Comparison of ENCODE assay signal across 19 mouse cellular contexts in genomic region chr6:140476981-140477380, GRCm38 (mm10). TPM values are rescaled to one million over a fixed set of nuclear protein-coding genes. Genes with fewer than 3 reads are reported as not detected.
DNase-seq lines count a peak whose midpoint lies in the region; ATAC-seq and TF ChIP-seq lines count a peak whose summit lies in the region.
"Had no signal": no experiment of that assay in that cellular context is flagged by ENCODE, and none has a peak within 500 bp of the region (broad histone marks: within the 10 kb centered on the region; RNA-seq: fewer than 3 reads in every experiment).

No protein-coding gene starts in this region.

- no peak for DNase-seq in heart, adult 9 months (ENCODE audit: low spot score in 2 of 2)
- no peak for DNase-seq in kidney, postnatal 0 days (ENCODE audit: low spot score)
- no peak for DNase-seq in neural tube, embryonic 10.5 days (ENCODE audit: extremely low spot score, low spot score)
- DNase-seq in adrenal gland, postnatal 25 days = no peak
- no peak for DNase-seq in thymus, postnatal 25 days
- DNase-seq: cerebellum, adult 9-10 months; embryo, embryonic 11 days; forebrain, postnatal 0 days; gastrocnemius, postnatal 14 days; kidney, postnatal 14 days; layer of hippocampus, adult 9-11 months; retina, postnatal 1 day had no signal

- no peak for TF ChIP-seq CTCF in kidney, postnatal 0 days (IDR thresholded peaks at IDR 0.05; ENCODE audit: low read depth)

- no peak overlapping the region for H3K9ac ChIP-seq in heart, embryonic 12.5 days
- H3K9ac ChIP-seq in kidney, postnatal 0 days (ENCODE audit: low read depth, low read length) = no peak overlapping the region
- no peak overlapping the region for H3K9ac ChIP-seq in kidney, embryonic 15.5 days
- H3K9ac ChIP-seq in neural tube, embryonic 14.5 days (replicated peaks; ENCODE audit: low read depth, low read length) = no peak overlapping the region
- H3K9ac ChIP-seq: forebrain, postnatal 0 days; stomach, embryonic 15.5 days had no signal

- WGBS in heart, embryonic 12.5 days = 24% methylated on average over 2 of the region's 2 CpGs
- 40% methylated on average over 2 of the region's 2 CpGs for WGBS in kidney, postnatal 0 days
- 45% methylated on average over 2 of the region's 2 CpGs for WGBS in kidney, embryonic 15.5 days
- 57% methylated on average over 2 of the region's 2 CpGs for WGBS in neural tube, embryonic 14.5 days

- H3K4me3 ChIP-seq in heart, embryonic 12.5 days = no peak overlapping the region
- H3K4me3 ChIP-seq in kidney, postnatal 0 days (replicated peaks; ENCODE audit: low read depth, low read length) = no peak overlapping the region
- H3K4me3 ChIP-seq in kidney, embryonic 15.5 days (replicated peaks) = no peak overlapping the region
- H3K4me3 ChIP-seq in neural tube, embryonic 14.5 days (ENCODE audit: low read depth, low read length) = no peak overlapping the region
- H3K4me3 ChIP-seq: erythroblast, embryonic 14.5 days; megakaryocyte, embryonic 14.5 days; stomach, embryonic 15.5 days had no signal

- no peaks in the 10 kb centered on the region for H3K9me3 ChIP-seq in heart, embryonic 12.5 days (replicated peaks)
- no peaks in the 10 kb centered on the region for H3K9me3 ChIP-seq in kidney, postnatal 0 days (replicated peaks; ENCODE audit: low read length)
- no peaks in the 10 kb centered on the region for H3K9me3 ChIP-seq in kidney, embryonic 15.5 days (replicated peaks)
- no peaks in the 10 kb centered on the region for H3K9me3 ChIP-seq in neural tube, embryonic 14.5 days (ENCODE audit: control insufficient read depth, low read length)
- H3K9me3 ChIP-seq: megakaryocyte, embryonic 14.5 days; stomach, embryonic 15.5 days had no signal

- H3K27ac ChIP-seq in heart, embryonic 12.5 days (ENCODE audit: poor library complexity, severe bottlenecking) = 0 out of 2 replicates have a peak overlapping the region, but pooled peaks have one; percentile 21
- H3K27ac ChIP-seq in kidney, postnatal 0 days = no peak overlapping the region
- no peak overlapping the region for H3K27ac ChIP-seq in kidney, embryonic 15.5 days
- no peak overlapping the region for H3K27ac ChIP-seq in neural tube, embryonic 14.5 days (ENCODE audit: low read depth, low read length)
- H3K27ac ChIP-seq: stomach, embryonic 15.5 days had no signal

- no peaks in the 10 kb centered on the region for H3K27me3 ChIP-seq in heart, embryonic 12.5 days (replicated peaks)
- H3K27me3 ChIP-seq in kidney, postnatal 0 days (ENCODE audit: insufficient read depth, low read length) = no peaks in the 10 kb centered on the region
- H3K27me3 ChIP-seq in kidney, embryonic 15.5 days = no peaks in the 10 kb centered on the region
- H3K27me3 ChIP-seq in neural tube, embryonic 14.5 days (ENCODE audit: control insufficient read depth, insufficient read depth, low read length) = no peaks in the 10 kb centered on the region
- H3K27me3 ChIP-seq: megakaryocyte, embryonic 14.5 days; stomach, embryonic 15.5 days had no signal

- H3K36me3 ChIP-seq in heart, embryonic 12.5 days = no peaks in the 10 kb centered on the region
- no peaks in the 10 kb centered on the region for H3K36me3 ChIP-seq in kidney, postnatal 0 days (ENCODE audit: insufficient read depth, low read length)
- no peaks in the 10 kb centered on the region for H3K36me3 ChIP-seq in kidney, embryonic 15.5 days
- H3K36me3 ChIP-seq in neural tube, embryonic 14.5 days (ENCODE audit: control insufficient read depth, insufficient read depth, low read length) = no peaks in the 10 kb centered on the region
- H3K36me3 ChIP-seq: stomach, embryonic 15.5 days had no signal

- 0 out of 2 replicates have a peak, but pooled peaks have one; percentile 19 for ATAC-seq in heart, embryonic 12.5 days (ENCODE audit: insufficient number of reproducible peaks, low FRiP score)
- 0 out of 2 replicates have a peak, but pooled peaks have one; percentile 50 for ATAC-seq in kidney, postnatal 0 days (replicated peaks; ENCODE audit: low FRiP score, low read depth)
- no peak for ATAC-seq in kidney, embryonic 15.5 days (replicated peaks; ENCODE audit: low FRiP score)
- ATAC-seq in neural tube, embryonic 14.5 days (ENCODE audit: low read depth) = peak; percentile 23; the same call in 1 of the 2 replicates
- ATAC-seq: forebrain, postnatal 0 days had no signal

- peaks cover 16% of the 10 kb centered on the region for H3K4me1 ChIP-seq in heart, embryonic 12.5 days (replicated peaks)
- no peaks in the 10 kb centered on the region for H3K4me1 ChIP-seq in kidney, postnatal 0 days (replicated peaks; ENCODE audit: insufficient read depth, low read length)
- peaks cover 10% of the 10 kb centered on the region for H3K4me1 ChIP-seq in kidney, embryonic 15.5 days
- peaks cover 16% of the 10 kb centered on the region; the same call in 1 of the 2 replicates for H3K4me1 ChIP-seq in neural tube, embryonic 14.5 days (ENCODE audit: control insufficient read depth, insufficient read depth, low read length)
- H3K4me1 ChIP-seq: megakaryocyte, embryonic 14.5 days had no signal

- no peak overlapping the region for H3K4me2 ChIP-seq in heart, embryonic 12.5 days
- H3K4me2 ChIP-seq in kidney, postnatal 0 days (ENCODE audit: low read length) = no peak overlapping the region
- no peak overlapping the region for H3K4me2 ChIP-seq in kidney, embryonic 15.5 days
- no peak overlapping the region for H3K4me2 ChIP-seq in neural tube, embryonic 14.5 days (ENCODE audit: low read depth, low read length)
- H3K4me2 ChIP-seq: liver, embryonic 11.5 days; stomach, embryonic 15.5 days had no signal

RNA-seq across cellular contexts. Expression of gene Plekha5, which starts 53.1 kb away (rescaled TPM):
- 21.9 and 22.3 TPM in 2 replicates for polyA plus RNA-seq in heart, embryonic 12.5 days (2016; fragmentation: Nextera tagmentation; extraction: Ambion mirVana)
- polyA plus RNA-seq in kidney, postnatal 0 days (2015; fragmentation: Nextera tagmentation; extraction: Ambion mirVana) = 39.0 and 40.2 TPM in 2 replicates
- polyA plus RNA-seq in kidney, embryonic 15.5 days (2015; fragmentation: Nextera tagmentation; extraction: Ambion mirVana) = 48.4 and 50.1 TPM in 2 replicates
- polyA plus RNA-seq in neural tube, embryonic 14.5 days (2014; fragmentation: Nextera tagmentation; extraction: Ambion mirVana) = 42.2 and 53.1 TPM in 2 replicates
- total RNA-seq in adrenal gland, postnatal 25 days (2021) = 43.5 and 57.6 TPM in 2 replicates
